Mouse (Mus musculus): ENCODE results near the gene Ahdc1.

DNA sequence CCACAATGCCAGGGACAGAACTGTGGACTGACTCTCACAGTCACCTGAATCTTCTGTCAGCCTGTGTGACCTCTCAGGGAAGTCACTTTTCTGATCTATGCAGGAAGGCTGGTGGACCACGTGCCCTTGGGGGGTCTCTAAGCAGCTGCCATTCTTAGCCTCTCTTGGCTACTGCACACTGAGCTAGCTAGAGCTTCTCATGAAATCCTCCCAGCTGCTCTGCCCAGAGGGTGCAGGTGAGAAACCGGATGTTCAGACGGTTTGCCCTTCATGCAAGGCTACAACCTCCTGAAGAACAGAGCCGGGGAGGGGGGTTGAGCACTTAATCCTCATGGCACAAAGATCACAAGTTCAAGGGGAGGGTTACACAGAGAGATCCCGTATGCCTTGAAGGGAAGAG is 33.5 kb upstream of the Ahdc1 start:
- TF ChIP-seq CTCF (IDR thresholded peaks at IDR 0.05; ENCODE audit: insufficient read depth, low read length) (no peak), POLR2A (IDR thresholded peaks at IDR 0.05; ENCODE audit: borderline replicate concordance, extremely low read depth, low read depth, low read length) (no peak)

All from lung, adult 2 months (tissue).